Mouse (Mus musculus): ENCODE measurements around the gene Tpi1.
A peak's percentile ranks its signal among the peaks of the same experiment; 100 is the strongest.

Tpi1 gene

DNA sequence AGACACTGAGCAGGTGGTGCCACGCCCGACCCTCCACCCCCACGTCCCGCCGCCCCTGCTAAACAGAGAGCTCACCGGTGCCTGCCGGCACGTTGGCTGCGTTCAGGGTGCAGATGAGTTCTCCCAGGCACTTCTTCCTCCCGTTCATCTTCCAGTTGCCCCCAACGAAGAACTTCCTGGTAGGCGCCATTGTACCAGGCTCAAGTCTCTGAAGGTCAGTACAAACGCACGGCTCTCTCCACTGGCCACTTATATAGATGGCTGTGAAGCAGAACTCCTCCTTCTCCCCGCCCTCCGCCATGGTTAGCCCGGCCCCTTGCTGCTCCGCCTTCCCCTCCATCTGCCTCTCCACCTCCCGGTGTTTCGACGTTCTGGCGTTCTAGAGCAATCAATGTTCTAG is at the start of gene Tpi1:
TSS of gene Tpi1 (minus strand) at position 364 of the 400 bp plus-strand sequence.
- DNase-seq (ENCODE audit: low read depth, low spot score): peak; percentile 82

DNA sequence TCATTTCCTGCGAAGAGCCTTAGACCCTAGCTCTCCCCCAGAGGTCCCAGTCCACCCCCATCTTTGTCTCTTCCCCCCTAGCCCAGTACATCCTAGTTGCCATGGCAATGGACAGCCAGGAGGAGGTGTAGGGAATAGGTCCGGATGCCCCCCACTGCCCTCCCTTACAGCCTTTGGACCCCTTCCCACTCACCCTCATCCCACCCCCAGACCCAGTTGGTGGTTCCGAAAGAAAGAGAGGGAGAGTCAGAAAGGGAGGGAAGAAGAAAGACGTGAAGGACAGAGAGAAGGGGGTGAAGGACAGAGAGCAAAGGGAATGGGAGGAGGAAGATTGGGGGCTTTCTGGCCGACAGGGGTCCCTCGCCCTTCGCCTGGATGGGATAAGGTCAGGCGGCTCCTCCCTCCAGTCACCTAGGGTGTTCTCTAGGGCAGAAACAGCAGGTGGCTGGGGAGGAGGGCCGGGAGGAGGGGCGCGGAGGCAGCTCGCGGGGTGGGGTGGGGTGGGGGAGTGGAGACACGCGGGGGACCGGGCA is 49.1 kb upstream of the Tpi1 start:
- DNase-seq (ENCODE audit: low read depth, low spot score): peak; percentile 39

DNA sequence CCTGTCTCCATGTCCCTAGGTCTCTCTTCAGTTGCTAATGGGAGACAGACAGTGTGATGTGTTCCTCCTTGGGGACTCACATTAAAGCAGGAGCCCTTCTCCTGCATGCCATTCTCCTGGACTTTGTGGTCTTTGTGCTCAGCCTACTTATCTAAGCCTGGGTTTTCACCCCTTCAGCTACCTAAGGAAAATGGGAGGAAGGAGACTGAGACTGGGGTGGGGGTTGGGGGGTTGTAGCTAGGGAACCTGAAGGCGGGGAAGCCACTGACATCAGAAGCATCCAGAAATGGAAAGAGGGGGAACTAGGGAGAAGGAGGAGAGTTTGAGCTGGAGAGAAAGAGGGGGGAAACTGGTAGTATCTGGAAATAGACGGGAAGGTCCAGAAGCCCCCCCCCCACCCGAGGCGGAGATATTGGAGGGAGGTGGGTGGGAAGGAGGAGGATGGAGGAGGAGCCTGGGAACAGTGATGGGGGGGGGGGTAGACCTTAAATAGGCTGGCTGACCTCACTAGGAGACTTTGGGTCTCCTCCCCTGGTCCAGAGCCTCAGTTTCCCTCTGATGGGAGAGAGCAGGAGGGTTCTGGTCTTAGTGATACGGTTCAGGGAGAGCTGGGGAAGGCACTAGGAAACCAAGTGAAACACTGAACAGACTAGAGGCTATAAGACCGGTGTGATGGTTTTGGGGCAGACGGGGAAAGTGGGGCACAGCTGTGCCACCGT is 48.5 kb upstream of the Tpi1 start:
- no peak for DNase-seq (ENCODE audit: low read depth, low spot score)

DNA sequence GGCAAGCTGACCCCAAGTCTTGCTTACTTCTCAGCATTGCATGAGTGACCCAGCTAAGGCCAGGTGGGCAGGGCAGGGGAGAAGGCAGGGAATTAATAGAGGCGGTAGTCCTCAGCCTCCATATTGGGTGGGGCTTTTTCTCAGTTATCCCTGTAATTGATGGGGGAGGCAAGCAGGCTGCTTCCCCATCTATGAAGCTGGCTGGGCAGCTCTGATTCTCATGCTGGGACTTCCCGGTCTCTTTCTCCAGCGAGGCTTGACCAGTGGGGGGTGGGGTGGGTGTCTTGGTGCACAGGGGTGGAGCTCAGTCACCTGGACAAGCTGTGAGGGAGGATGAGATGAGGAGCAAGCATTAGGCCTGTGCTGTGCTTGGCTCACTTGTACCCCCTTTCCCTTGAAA is 47.7 kb upstream of the Tpi1 start:
- DNase-seq (ENCODE audit: low read depth, low spot score): no peak

DNA sequence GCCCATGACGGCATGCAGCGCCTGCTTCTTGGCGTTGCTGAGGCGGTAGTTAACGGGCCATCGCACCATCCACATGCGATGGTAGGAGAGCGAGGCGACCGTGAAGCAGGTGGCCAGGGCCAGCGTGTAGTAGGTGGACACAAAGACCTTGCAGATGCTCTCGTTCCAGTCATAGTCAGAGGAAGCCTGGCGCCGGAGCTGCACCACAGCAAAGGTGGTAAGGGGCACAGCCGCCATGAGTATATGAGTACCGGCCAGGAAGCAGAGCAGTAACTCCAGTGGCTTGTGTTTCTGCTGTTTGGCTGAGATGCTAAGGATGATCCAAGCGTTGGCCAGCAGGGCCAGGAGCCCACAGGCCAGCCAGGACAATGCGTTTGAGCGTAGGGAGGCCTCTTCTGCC is 47.2 kb upstream of the Tpi1 start:
- DNase-seq (ENCODE audit: low read depth, low spot score): no peak

DNA sequence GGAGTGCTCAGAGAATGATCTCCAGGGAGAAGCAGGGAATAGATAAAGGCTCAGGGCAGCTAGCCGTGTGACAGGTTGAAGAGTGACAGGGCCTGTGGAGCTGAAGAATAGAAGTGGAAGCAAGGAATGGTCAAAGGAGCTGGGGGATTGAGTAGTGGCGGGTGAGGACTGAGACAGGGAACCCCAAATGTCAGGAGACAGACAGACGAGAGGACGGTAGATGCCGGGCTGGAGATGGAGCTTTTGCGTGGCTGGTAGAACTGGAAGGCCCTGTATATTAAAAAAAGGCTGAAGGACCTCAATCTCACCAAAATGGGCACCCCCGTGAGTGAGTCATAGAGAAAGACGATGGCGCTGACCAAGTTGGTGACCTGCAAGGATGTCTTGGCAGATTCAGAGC is 46.4 kb upstream of the Tpi1 start:
- DNase-seq (ENCODE audit: low read depth, low spot score): no peak

DNA sequence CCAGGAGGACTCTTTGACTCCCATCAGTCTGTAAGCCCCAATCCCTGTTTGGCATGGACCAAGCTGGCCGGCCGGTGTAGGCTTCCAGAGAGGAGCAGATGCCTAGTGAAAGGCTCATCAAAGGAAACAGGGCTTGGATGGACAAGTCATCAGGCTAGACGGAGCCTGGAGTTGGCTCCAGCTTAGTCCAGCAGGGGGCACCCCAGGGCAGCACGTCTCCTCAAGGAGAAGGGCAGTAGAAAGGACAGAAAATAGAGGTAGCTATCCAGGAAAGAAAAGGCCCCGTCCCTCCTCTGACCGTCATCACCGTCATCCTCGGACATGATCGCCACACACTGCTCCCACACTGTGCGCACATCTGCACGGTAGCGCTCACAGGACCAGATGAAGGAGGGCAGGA is 45.6 kb upstream of the Tpi1 start:
- DNase-seq (ENCODE audit: low read depth, low spot score): peak; percentile 79

DNA sequence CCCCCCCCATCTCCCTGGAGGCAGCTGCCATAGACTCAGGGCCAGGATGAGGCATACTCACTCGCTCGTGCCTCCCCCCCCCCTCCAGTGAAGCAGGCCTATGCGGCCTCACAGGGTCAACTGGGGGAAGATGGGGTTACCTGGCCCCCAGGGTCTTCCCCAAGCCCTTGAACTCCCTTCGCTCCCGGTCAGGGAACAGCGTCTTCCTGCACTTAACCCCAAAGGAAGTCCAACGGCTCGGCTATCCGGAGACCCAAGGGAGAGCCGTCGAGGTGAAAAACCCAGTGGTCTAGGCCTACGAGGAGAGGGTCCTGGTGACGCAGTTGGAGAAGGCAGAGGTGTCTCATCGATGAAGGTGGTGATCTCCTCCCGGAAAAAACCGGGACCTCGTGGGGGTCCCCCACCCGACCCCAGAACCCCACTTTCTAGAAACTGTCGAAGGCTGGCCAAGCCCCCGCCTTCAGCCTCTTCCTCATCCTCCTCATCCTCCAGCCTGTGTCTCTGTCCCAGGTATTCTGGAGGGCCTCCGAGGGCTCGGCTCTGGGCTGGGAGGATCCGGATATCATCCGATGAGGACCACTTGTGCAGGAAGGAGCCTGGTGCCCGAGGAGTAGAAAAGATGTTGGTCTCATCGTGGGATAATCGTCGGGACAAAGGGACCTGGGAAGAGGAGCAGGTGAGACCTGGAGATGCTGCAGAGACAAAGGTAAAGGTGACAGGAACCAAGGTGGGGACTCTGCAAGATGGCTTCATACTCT is 44.6 kb upstream of the Tpi1 start:
- no peak for DNase-seq (ENCODE audit: low read depth, low spot score)

DNA sequence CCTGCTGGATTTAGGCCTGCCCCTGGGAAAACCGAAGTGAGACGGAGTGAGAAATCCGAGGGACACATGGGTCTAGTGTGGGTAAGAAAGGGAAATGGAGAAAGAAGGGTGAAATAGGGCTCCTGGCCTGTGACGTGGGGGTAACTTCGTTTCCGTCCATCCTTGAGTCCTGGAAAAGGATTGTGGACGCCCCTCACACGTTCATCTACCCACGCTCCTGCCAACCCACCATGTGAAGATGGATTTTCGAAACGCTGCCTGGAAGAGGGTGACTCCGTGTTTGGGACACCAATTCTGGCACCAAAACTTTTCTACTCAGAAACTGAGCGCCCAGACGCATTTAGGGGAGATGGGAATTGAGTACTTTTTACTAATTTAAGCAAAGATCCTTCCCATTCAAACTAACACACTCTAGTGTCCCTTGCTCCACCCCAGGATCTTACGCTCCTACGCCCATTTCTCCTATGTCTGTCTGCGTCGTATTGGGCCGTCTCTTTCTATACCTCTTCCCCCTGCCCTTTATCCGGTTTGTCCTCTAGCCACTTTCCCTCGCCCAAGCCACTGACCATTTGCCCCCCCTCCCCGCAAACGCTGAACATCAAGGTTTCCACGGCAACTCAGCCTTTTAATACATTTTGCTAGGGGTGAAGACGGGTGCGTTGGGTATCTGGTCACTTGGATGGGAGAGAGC is 43.9 kb upstream of the Tpi1 start:
- DNase-seq (ENCODE audit: low read depth, low spot score): no peak

DNA sequence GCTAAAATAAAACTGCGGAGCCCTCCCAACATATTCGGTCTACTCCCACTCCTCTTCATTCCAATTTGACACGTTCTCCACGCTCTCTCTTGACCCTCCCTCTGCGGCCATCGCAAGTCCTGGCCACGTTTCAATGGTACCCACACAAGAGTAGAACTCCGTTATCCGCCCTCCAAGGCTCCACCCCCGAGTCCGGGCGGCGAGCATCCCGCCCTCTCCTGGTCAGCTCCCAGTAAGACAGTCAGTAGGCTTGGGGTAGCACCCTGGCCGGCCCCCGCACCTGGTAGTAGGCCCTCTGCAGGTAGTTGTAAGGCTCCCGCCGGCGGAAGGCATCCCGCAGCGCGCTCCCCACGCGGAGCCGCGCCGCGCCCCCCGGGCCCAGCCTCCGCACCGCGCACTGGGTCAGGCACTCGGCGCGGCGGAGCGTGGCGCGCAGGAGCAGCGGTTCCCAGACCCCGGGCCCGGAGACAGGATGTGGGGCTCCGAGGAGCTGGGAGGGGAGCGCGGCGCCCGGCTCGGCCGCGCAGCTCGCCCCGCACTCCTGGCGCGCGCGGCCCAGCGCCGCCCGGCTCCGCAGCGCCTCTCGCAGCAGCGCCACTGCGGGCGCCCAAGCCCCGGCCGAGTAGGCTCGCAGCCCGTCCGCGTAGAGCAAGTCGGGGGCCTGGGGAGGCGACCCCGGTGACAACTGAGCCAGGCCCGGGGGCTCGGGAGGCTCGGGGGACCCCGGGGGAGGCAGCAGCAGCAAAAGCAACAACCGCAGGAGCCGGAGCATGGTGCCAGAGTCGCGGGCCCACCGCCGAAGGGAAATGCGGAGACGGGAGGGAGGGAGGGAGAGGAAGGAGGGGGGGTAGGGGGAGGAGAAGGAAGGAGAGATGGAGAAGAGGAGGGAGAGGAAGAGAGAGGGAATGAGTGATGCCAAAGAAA is 43.1 kb upstream of the Tpi1 start, which contains the start of gene P3h3:
TSS of gene P3h3 (minus strand) at position 837 of the 924 bp plus-strand sequence.
- DNase-seq (ENCODE audit: low read depth, low spot score): peak; percentile 81

DNA sequence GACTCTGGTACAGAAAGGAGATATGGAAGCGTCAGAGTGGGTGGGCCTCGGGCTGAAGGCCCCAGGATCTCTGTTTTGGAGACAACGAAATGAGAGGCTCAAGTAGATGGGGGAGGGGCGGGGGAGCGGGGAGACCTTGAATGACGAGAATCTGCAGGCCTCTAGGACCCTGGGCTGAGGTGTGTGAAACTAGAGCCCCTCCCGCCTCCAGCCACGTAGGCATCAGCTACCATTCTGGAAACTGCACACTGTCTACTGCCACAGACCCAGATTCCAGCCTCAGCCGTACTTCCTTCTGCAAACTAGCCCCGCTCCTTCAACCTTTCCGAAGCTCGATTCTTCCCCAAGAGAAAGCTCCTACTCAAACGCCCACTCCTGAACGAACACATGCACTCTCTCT is 42.2 kb upstream of the Tpi1 start:
- no peak for DNase-seq (ENCODE audit: low read depth, low spot score)

DNA sequence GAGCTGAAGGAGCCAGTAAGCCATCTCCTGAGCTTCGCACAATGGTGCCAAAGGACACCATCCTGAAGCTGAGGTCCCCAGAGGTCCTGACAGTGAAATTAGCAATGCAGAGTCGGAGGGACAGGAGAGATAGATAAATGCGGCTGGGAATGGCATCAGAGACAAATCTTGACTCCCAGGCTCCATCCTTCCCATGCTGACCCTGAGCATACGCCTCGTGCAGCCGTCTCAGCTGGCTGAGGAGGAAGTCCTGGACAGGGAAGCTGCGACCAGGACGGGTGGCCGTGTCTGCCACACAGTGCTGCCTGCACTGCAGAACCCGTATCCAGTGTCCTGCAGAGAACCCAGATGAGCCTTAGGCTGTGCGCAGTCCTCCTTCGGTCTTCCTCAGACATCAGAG is 40.6 kb upstream of the Tpi1 start:
- no peak for DNase-seq (ENCODE audit: low read depth, low spot score)

DNA sequence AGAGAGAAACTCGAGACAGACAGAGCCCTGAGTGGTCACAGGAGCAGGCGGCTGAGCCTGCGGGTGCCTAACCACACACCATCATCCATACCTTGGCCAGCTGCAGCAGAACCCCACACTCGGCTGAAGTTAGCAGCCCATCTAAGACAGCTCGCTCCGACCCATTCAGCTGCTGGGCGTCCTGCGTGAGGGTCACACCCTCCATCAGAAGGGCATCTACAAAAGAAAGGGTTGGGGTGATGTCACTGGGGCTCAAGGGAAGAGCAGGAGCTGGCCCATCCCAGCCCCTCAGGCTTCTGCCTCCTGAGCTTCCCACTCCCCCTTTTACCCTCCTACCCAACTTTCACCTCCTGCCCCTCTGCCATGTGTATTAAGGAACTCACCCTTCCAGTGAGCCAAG is 36.4 kb upstream of the Tpi1 start:
- no peak for DNase-seq (ENCODE audit: low read depth, low spot score)

DNA sequence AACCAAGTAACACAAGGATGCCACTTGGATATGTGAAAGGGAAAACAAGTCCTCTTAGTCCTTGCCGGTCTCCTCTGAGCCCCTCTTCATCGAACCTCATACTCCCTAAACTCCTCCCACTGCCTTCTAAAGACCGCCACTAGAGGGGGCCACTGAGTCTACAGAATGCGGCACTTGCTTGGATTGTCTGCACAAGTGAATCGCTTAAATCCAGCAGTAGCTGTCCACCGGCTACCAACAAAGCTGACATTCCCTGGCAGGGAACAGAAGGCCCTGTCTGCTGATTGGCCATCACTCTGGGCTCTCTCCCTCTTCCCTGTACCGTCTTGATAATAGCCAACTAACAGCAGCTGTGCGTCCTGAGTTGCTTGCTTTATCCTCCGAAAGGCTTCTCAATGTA is 33.2 kb upstream of the Tpi1 start:
- DNase-seq (ENCODE audit: low read depth, low spot score): peak; percentile 87

DNA sequence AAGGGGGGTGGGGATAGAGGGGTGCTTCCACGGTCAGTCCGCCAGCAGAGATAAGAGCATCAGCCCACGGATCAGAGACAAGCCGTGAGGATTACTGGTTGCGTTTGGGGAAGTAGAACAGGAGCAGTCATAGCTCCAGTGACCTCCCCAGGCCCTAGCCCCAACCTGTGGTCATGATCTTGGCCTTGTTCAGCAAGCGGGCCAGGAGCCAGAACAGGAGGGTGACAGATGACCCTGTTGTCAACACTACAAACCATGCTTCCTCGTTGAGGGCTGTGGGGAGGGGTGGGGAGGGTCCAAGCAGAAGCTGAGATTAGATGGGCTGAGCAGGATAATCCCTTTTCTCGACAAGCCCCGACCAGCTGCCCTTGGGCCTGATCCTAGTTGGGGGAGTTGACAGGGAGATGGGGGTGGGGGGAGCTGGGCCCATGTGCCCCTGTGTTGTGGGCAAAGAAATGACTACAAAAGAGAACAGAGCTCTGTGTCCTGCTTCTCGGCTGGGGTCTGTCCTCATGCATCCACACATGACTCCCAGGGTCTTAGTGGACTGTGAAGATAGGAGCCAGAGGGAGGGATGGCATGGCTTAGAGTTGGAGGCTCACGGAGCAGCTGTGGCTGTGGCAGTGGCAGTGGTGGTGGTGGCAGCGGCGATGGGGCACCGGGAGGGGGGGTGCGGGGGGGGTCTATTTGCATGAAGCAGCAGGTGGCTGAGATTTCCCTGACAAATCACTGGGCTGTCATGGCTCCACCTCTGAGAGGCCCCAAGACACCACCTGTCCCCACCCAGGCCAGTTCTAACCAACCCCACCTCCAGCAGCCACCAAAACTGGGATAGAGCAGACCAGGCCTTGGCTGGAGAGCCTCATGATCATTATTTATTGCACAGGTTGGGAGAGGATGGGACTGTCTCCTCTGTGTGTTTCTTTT is 26.4 kb upstream of the Tpi1 start, which contains the start of gene Gnb3:
TSS of gene Gnb3 (minus strand) at position 35 of the 927 bp plus-strand sequence.
- no peak for DNase-seq (ENCODE audit: low read depth, low spot score)

DNA sequence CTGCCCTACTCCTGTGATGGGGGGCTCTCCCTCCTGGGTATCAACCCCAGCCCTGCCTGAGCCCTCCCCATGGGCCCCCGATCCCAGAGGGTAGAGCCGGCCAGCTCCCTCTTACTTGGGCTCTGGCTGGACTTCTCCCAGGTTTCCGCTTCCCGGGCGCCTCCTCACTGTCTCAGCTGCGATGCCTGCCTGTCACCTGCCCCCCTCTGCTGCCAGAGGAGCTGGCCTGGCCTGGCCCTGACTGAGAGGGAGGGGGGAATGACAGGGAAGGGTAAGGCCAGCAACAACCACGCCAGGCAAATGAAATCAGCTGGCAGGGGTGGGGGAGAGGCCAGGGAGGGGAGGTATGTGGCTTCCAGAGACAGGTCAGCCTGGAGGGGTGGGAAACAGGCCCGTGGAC is 25.7 kb upstream of the Tpi1 start:
- DNase-seq (ENCODE audit: low read depth, low spot score): no peak

DNA sequence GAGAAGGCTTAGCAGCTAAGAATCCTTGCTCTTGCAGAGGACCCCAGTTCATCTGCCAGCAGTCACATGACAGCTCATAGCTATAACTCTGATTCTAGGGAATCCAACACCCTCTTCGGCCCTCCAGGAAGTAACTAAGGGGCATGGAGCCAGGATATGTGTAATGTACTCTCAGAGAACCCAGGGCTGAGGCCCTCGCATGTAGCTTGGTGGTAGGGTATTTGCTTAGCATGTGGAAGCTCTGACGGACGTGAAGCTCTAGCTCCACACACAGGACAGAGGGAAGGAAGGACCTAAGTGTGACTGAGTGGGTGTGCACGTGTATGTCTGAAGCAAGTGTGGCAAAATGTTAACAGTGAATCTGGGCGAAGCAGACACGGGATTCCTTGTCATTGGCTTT is 22.3 kb upstream of the Tpi1 start:
- DNase-seq (ENCODE audit: low read depth, low spot score): no peak

DNA sequence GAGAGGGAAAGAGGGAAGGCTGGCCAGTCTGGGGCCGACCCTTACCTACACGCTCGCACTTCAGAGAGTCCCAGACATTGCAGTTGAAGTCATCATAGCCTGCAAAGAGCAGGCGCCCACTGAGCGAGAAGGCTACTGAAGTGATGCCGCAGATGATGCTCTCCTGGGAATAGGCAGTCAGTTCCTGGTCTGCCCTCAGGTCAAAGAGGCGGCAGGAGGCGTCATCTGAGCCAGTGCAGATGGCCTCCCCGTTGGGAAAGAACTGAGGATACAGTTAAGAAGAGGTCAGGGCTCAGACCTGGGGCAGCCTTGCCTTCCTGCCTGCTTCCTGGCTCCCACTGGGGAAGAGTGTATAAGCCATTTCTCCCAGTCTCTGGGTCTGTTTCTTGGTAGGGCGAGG is 21.4 kb upstream of the Tpi1 start:
- no peak for DNase-seq (ENCODE audit: low read depth, low spot score)

DNA sequence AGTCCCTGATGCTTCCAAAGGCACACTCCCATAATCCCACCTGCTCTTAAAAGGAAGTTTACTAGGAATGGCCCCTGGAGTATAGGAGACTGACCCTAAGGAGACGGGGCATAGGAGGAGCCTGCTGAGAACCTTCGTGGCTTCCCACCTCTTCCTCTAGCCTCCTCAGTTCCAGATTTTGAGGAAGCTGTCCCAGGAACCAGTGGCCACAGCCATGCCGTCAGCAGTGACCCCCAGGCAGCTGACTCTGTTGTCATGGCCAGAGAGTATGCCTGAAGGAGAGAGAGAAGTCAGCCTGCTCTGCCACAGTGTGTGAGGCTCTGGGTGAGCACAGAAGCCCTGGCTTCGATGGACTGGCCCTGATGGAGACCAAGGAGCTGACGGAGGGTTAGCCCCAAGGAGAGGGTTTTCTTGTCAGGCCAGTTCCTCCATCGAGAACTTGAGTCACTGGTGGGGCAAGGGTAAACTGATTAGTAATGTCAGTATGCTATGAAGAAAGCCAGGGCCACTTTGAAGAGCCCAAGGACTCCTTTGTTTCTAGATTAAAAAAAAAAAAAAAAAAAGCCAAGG is 20.5 kb upstream of the Tpi1 start:
- no peak for DNase-seq (ENCODE audit: low read depth, low spot score)

DNA sequence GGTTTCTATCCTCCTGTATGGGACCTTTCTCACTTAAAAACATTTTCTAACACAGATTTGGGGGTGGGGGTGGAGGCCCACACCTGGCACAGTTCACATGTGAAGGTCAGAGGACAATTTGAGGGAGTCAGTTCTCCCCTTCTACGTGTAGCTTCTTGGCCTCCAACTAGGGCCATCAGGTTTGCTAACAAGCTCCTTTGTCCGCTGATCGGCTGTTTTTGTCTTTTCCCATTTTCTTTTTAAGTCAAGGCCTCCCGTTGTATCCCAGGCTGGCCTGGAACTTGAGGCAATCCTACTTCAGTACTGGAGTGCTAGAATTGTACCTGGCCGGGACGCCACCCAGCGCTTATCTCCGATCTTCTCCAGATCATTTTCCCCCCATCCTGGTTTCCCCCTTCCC is 17.6 kb upstream of the Tpi1 start:
- DNase-seq (ENCODE audit: low read depth, low spot score): no peak

All from CD4-positive helper T cell, adult 2 months (primary cell).